Mouse (Mus musculus) ES-Bruce4 (cell line): ENCODE data around the gene Fat3. TPM values are rescaled to one million over a fixed set of nuclear protein-coding genes. Genes with fewer than 3 reads are reported as not detected.

Experiments used
- H3K27ac ChIP-seq: 2 replicates; pipeline ENCODE4 v1.5.1; 2012; ENCODE audit warnings: low read length, inconsistent platforms; ENCODE audit not compliant: insufficient read depth
- H3K27me3 ChIP-seq: 2 replicates; pipeline ENCODE4 v1.6.1; 2012; ENCODE audit warnings: mild to moderate bottlenecking, low read length, inconsistent platforms; ENCODE audit not compliant: control insufficient read depth, poor library complexity, insufficient read depth, severe bottlenecking
- H3K36me3 ChIP-seq: 2 replicates; pipeline ENCODE4 v1.6.1; 2012; ENCODE audit warnings: inconsistent platforms, mild to moderate bottlenecking, low read length, moderate library complexity; ENCODE audit not compliant: control insufficient read depth, poor library complexity, insufficient read depth, severe bottlenecking
- H3K4me1 ChIP-seq: one replicate; pipeline ENCODE4 v1.8.1; 2011; ENCODE audit warnings: low read length; ENCODE audit not compliant: control insufficient read depth, insufficient read depth
- H3K4me3 ChIP-seq: 2 replicates; pipeline ENCODE4 v1.5.1; 2011; ENCODE audit warnings: low read depth, mild to moderate bottlenecking, low read length
- H3K9ac ChIP-seq: 2 replicates; pipeline ENCODE4 v1.6.1; 2012; ENCODE audit warnings: low read depth, mild to moderate bottlenecking, inconsistent platforms; ENCODE audit not compliant: poor library complexity, severe bottlenecking
- H3K9me3 ChIP-seq: replicated peaks from 2 replicates; pipeline ENCODE4 v1.6.1; 2012; ENCODE audit warnings: mild to moderate bottlenecking, low read length, inconsistent platforms; ENCODE audit not compliant: control insufficient read depth, poor library complexity, insufficient read depth, severe bottlenecking
- CTCF ChIP-seq: IDR thresholded peaks from one replicate; pipeline ENCODE4 v1.8.1; 2011; ENCODE audit warnings: low read depth, low read length
- EP300 ChIP-seq: IDR thresholded peaks from 2 replicates; pipeline ENCODE4 v1.6.1; 2011; ENCODE audit warnings: low read depth, low read length; ENCODE audit not compliant: insufficient read depth
- POLR2A ChIP-seq: IDR thresholded peaks from one replicate; pipeline ENCODE4 v1.8.1; 2011; ENCODE audit warnings: low read length; ENCODE audit not compliant: insufficient read depth
- polyA plus RNA-seq: library from polyadenylated mRNA; stranded (reverse); fragments of >200 nt; gene quantifications from 2 replicates; pipeline ENCODE4 v1.2.4, GENCODE M21; 2011; ENCODE audit warnings: low read depth; ENCODE audit not compliant: missing spikeins, insufficient read depth, insufficient read length

Fat3 gene
- polyA plus RNA-seq, 1 experiment: 0.12 TPM

GRCm38 (mm10) chr9:16489661-16490060 lies 11.4 kb downstream of the Fat3 start:
- Histone ChIP-seq H3K36me3 (no peaks in the 10 kb centered on the region), H3K9me3 (no peaks in the 10 kb centered on the region), H3K27me3 (no peaks in the 10 kb centered on the region), H3K27ac (no peak overlapping the region), H3K9ac (no peak overlapping the region), H3K4me1 (no peaks in the 10 kb centered on the region), H3K4me3 (no peak overlapping the region)
- TF ChIP-seq CTCF: no peak
- TF ChIP-seq EP300: no peak
- TF ChIP-seq POLR2A: no peak

GRCm38 (mm10) chr9:16487565-16487964 lies 13.5 kb downstream of the Fat3 start:
- TF ChIP-seq CTCF: no peak
- TF ChIP-seq POLR2A: no peak
- no peak for TF ChIP-seq EP300

GRCm38 (mm10) chr9:16486229-16486628 lies 14.9 kb downstream of the Fat3 start:
- H3K27me3 ChIP-seq: no peaks in the 10 kb centered on the region
- no peak overlapping the region for H3K9ac ChIP-seq
- H3K4me3 ChIP-seq: no peak overlapping the region
- no peak overlapping the region for H3K27ac ChIP-seq
- no peaks in the 10 kb centered on the region for H3K9me3 ChIP-seq
- no peak for TF ChIP-seq CTCF
- no peak for TF ChIP-seq EP300
- no peaks in the 10 kb centered on the region for H3K4me1 ChIP-seq
- H3K36me3 ChIP-seq: no peaks in the 10 kb centered on the region

More at GRCm38 (mm10) chr9:16487565-16487964, 13.5 kb downstream of the Fat3 start:
- no peaks in the 10 kb centered on the region for H3K27me3 ChIP-seq
- H3K36me3 ChIP-seq: no peaks in the 10 kb centered on the region
- H3K9me3 ChIP-seq: no peaks in the 10 kb centered on the region
- no peak overlapping the region for H3K27ac ChIP-seq
- H3K4me1 ChIP-seq: no peaks in the 10 kb centered on the region
- H3K9ac ChIP-seq: no peak overlapping the region
- no peak overlapping the region for H3K4me3 ChIP-seq

- H3K9ac ChIP-seq: no peak overlapping the region
- no peak overlapping the region for H3K27ac ChIP-seq
- no peaks in the 10 kb centered on the region for H3K36me3 ChIP-seq
- no peaks in the 10 kb centered on the region for H3K4me1 ChIP-seq
- no peak overlapping the region for H3K4me3 ChIP-seq
- no peaks in the 10 kb centered on the region for H3K27me3 ChIP-seq
- no peaks in the 10 kb centered on the region for H3K9me3 ChIP-seq
- TF ChIP-seq POLR2A: no peak
Observed at GRCm38 (mm10) chr9:16485173-16485572, 15.9 kb downstream of the Fat3 start.

GRCm38 (mm10) chr9:16484765-16485164 lies 16.3 kb downstream of the Fat3 start:
- no peaks in the 10 kb centered on the region for H3K27me3 ChIP-seq
- H3K27ac ChIP-seq: no peak overlapping the region
- H3K4me3 ChIP-seq: no peak overlapping the region
- no peak overlapping the region for H3K9ac ChIP-seq
- no peaks in the 10 kb centered on the region for H3K9me3 ChIP-seq
- TF ChIP-seq CTCF (no peak), POLR2A (no peak)
- H3K4me1 ChIP-seq: no peaks in the 10 kb centered on the region
- H3K36me3 ChIP-seq: no peaks in the 10 kb centered on the region

- no peak overlapping the region for H3K27ac ChIP-seq
- H3K9ac ChIP-seq: no peak overlapping the region
- no peak for TF ChIP-seq POLR2A
- no peak for TF ChIP-seq CTCF
- H3K36me3 ChIP-seq: no peaks in the 10 kb centered on the region
- no peaks in the 10 kb centered on the region for H3K9me3 ChIP-seq
- no peaks in the 10 kb centered on the region for H3K4me1 ChIP-seq
- H3K27me3 ChIP-seq: no peaks in the 10 kb centered on the region
- H3K4me3 ChIP-seq: no peak overlapping the region
Observed at GRCm38 (mm10) chr9:16461491-16461890, 39.6 kb downstream of the Fat3 start.

- no peaks in the 10 kb centered on the region for H3K4me1 ChIP-seq
- H3K27ac ChIP-seq: no peak overlapping the region
- no peaks in the 10 kb centered on the region for H3K36me3 ChIP-seq
- H3K4me3 ChIP-seq: no peak overlapping the region
- no peaks in the 10 kb centered on the region for H3K27me3 ChIP-seq
- H3K9me3 ChIP-seq: no peaks in the 10 kb centered on the region
- TF ChIP-seq CTCF (no peak), POLR2A (no peak), EP300 (no peak)
- H3K9ac ChIP-seq: no peak overlapping the region
Observed at GRCm38 (mm10) chr9:16460591-16460990, 40.5 kb downstream of the Fat3 start.
